Mouse (Mus musculus) heart, adult 10 weeks (tissue): ENCODE measurements around the gene Lrrc28. TPM values are rescaled to one million over a fixed set of nuclear protein-coding genes. Genes with fewer than 3 reads are reported as not detected.

Source experiments
- polyA plus RNA-seq: library from polyadenylated mRNA; stranded (reverse); fragments of 350-450 nt; fragmentation: Illumina TruSeq; extraction: RNeasy Lipid Tissue Mini Kit (QIAGEN cat#74804); gene quantifications from one replicate; pipeline ENCODE4 v1.2.3, GENCODE M21; 2014; ENCODE audit warnings: low read depth, low replicate concordance

Gene Lrrc28
- polyA plus RNA-seq, result 11.6 TPM

GRCm38 (mm10) chr7:67644833-67645680 is at the start of gene Lrrc28:
Gene Lrrc28 (minus strand): TSS chr7:67645268.

GRCm38 (mm10) chr7:67647277-67647676 is 2.2 kb upstream of the Lrrc28 start, which contains the start of gene Ttc23:
Gene Ttc23 (plus strand): TSS chr7:67647410.

Other genes starting within 250 kb of the Lrrc28 start
- gene Ttc23, start 2.1 kb upstream of the Lrrc28 start, polyA plus RNA-seq, result 12.9 TPM
- 5.5 TPM for gene Synm, start 114.5 kb upstream of the Lrrc28 start, polyA plus RNA-seq